Mouse (Mus musculus) hindbrain, embryonic 11.5 days (tissue): Measurements from ENCODE around the gene Gcdh. TPM values are rescaled to one million over a fixed set of nuclear protein-coding genes. Genes with fewer than 3 reads are reported as not detected.

Experiments
- ATAC-seq: fragments of 200-750 bp; cut with Nextera tagmentation; 2 replicates; pipeline ENCODE4 v1.8.0; 2017; ENCODE audit warnings: mild to moderate bottlenecking, moderate TSS enrichment, moderate library complexity; ENCODE audit not compliant: low FRiP score
- DNase-seq: peaks from one replicate; pipeline ENCODE4 v3.0.0-alpha.2; 2015; ENCODE audit warnings: low spot score
- H3K27ac ChIP-seq: fragments of 300-500 bp; sonication (generic); 2 replicates; pipeline ENCODE4 v1.5.1; 2014; ENCODE audit warnings: mild to moderate bottlenecking, low read depth, low read length
- H3K27me3 ChIP-seq: fragments of 300-500 bp; sonication (generic); 2 replicates; pipeline ENCODE4 v1.6.1; 2014; ENCODE audit warnings: mild to moderate bottlenecking, low read length, moderate library complexity, mixed read lengths; ENCODE audit not compliant: control insufficient read depth, insufficient read depth
- H3K36me3 ChIP-seq: fragments of 300-500 bp; sonication (generic); 2 replicates; pipeline ENCODE4 v1.6.1; 2014; ENCODE audit warnings: mild to moderate bottlenecking, low read length, moderate library complexity, mixed read lengths; ENCODE audit not compliant: control insufficient read depth, insufficient read depth
- H3K4me1 ChIP-seq: fragments of 300-500 bp; sonication (generic); replicated peaks from 2 replicates; pipeline ENCODE4 v1.6.1; 2014; ENCODE audit warnings: low read length, mixed read lengths; ENCODE audit not compliant: control insufficient read depth, insufficient read depth
- H3K4me2 ChIP-seq: fragments of 300-500 bp; sonication (generic); replicated peaks from 2 replicates; pipeline ENCODE4 v1.6.1; 2014; ENCODE audit warnings: mild to moderate bottlenecking, low read depth, low read length
- H3K4me3 ChIP-seq: fragments of 300-500 bp; sonication (generic); 2 replicates; pipeline ENCODE4 v1.5.1; 2014; ENCODE audit warnings: low read depth, low read length
- H3K9ac ChIP-seq: fragments of 300-500 bp; sonication (generic); 2 replicates; pipeline ENCODE4 v1.6.1; 2014; ENCODE audit warnings: low read depth, low read length
- H3K9me3 ChIP-seq: fragments of 300-500 bp; sonication (generic); 2 replicates; pipeline ENCODE4 v1.6.1; 2016; ENCODE audit warnings: low read length; ENCODE audit not compliant: control insufficient read depth
- WGBS: fragments of 180-500 bp; shearing (Covaris S2); extraction: QIAGEN DNeasy Blood & Tissue Kit; methylation state at CpG from one replicate; pipeline ENCODE4 v1.1.7; 2014; 5-methylcytosine and 5-hydroxymethylcytosine counted together
- polyA plus RNA-seq: library from polyadenylated mRNA; unstranded; fragments of >200 nt; fragmentation: Nextera tagmentation; extraction: Ambion mirVana; gene quantifications from 2 replicates; pipeline ENCODE4 v1.2.1, GENCODE M21; 2014

The Gcdh gene
- polyA plus RNA-seq, 1 experiment from 2014 or later: 29.2 TPM

DNA sequence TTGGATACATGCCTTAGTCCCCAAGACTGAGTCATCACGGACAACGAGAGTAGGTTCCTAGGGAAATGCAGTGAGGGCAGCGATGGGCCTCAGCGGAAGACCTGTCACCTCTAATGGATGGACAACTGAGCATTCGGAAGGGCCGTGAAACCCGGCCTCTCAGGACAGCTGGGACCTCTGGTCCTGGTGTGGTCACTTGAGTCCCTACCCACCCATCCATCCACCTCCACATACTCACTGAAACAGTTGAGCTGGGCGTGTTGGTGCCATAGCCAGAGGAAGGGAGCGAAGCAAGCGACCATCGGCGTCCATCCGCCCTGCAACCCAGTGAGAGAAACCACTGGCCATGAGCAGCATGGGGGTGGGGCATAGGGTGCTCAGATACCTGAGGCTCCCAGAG lies 36.9 kb upstream of the Gcdh start:
- no peak overlapping the region for H3K4me2 ChIP-seq
- DNase-seq (no peak), ATAC-seq (no peak)
- peaks cover 32% of the 10 kb centered on the region for H3K27me3 ChIP-seq
- H3K27ac ChIP-seq: no peak overlapping the region
- no peak overlapping the region for H3K9ac ChIP-seq
- no peaks in the 10 kb centered on the region for H3K9me3 ChIP-seq
- H3K36me3 ChIP-seq: no peaks in the 10 kb centered on the region
- H3K4me3 ChIP-seq: no peak overlapping the region
- peaks cover 9% of the 10 kb centered on the region for H3K4me1 ChIP-seq
- 83% methylated on average over 13 of the region's 13 CpGs for WGBS

DNA sequence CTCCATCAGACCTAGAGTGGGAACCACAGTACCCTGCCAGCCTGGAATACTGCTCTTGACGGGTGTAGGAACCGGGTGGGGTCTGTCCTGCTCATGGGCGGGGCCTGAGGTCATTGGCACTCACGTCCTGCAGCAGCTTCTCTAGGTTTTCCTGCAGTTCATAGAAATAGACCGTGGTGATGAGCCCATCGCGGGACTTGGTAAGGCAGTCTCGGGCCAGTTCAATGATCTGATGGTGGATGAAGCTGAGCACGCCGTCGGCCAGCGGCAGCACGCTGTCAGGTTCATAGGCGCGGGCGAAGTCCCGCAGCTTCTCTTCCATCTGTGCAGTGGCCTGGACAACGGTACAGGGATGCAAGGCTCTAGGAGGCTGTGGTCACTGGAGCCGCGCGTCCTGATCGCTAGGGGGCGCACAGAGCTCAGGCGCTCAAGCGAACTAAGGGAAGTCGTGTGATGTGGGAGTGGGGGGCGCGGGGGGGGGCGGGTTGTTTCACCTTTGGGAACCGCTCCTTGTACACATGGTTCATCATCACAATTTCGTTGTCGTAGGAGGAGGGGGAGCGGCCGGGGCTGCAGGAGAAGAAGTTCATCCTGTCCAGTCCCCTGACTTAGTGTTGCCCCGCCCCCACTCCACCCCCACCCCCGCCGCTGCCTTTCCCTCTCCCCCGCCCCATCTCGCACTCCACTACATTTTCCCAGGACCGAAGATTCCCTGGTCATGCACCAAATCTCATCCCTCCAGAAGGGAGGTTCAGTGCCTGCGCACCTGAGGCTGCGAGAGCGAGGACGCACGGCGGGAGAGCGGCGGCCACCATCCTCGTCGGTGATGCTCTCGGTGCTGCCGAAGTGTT lies 35.0 kb upstream of the Gcdh start:
- peak overlapping the region; percentile 26 for H3K4me3 ChIP-seq
- no peaks in the 10 kb centered on the region for H3K36me3 ChIP-seq
- H3K9me3 ChIP-seq: no peaks in the 10 kb centered on the region
- H3K4me2 ChIP-seq: peak overlapping the region; percentile 53
- no peak overlapping the region for H3K27ac ChIP-seq
- peaks cover 21% of the 10 kb centered on the region for H3K27me3 ChIP-seq
- 2% methylated on average over 45 of the region's 52 CpGs for WGBS
- DNase-seq (peak; percentile 89), ATAC-seq (peak; percentile 86)
- no peak overlapping the region for H3K9ac ChIP-seq
- no peaks in the 10 kb centered on the region for H3K4me1 ChIP-seq

DNA sequence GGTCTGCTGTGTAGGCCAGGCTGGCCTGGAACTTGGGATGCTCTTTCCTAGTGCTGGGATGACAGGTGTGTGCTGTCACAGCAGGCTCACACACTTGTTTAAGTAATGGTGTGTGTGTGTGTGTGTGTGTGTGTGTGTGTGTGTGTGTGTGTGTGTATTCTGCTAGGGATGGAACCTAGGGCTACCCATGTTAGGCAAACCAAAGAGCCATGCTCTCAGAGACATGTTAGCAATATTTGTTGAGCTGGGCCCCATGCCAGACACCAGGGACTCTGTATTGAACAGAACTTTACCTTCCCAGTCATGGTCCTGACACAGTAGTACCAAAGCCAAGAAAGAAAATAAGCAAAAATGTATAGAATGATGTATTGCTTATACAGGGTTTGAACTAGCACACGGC lies 33.8 kb upstream of the Gcdh start:
- no peak for ATAC-seq
- no peak for DNase-seq
- no peak overlapping the region for H3K4me3 ChIP-seq
- peaks cover 21% of the 10 kb centered on the region for H3K27me3 ChIP-seq
- no peak overlapping the region for H3K4me2 ChIP-seq
- no peak overlapping the region for H3K9ac ChIP-seq
- no peaks in the 10 kb centered on the region for H3K9me3 ChIP-seq
- no peaks in the 10 kb centered on the region for H3K36me3 ChIP-seq
- 93% methylated on average over 1 of the region's 1 CpGs for WGBS
- H3K27ac ChIP-seq: no peak overlapping the region
- H3K4me1 ChIP-seq: no peaks in the 10 kb centered on the region

DNA sequence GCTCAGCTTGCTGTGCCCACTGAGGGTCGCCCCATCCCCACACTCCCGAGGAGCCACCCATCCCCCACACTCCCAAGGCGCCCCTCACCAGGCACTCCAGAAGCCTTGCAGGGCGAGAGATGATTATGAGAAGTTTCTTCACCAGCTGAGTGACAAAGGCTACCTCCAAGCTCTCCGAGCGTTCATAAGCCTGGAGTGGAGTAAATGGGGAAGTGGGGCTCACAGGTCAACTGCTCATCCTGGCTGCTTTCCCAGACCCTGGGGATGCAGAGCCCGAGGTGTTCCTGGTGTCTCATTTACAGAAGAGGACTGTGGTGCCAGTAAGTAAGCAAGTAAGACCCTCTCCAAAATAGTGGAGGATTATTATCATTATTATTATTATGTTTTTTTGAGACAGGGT lies 31.8 kb upstream of the Gcdh start:
- no peak overlapping the region for H3K27ac ChIP-seq
- H3K4me3 ChIP-seq: no peak overlapping the region
- WGBS: 73% methylated on average over 7 of the region's 7 CpGs
- H3K36me3 ChIP-seq: no peaks in the 10 kb centered on the region
- no peak for ATAC-seq
- no peak overlapping the region for H3K9ac ChIP-seq
- no peaks in the 10 kb centered on the region for H3K9me3 ChIP-seq
- no peak overlapping the region for H3K4me2 ChIP-seq
- no peak for DNase-seq
- H3K4me1 ChIP-seq: no peaks in the 10 kb centered on the region
- peaks cover 15% of the 10 kb centered on the region for H3K27me3 ChIP-seq

DNA sequence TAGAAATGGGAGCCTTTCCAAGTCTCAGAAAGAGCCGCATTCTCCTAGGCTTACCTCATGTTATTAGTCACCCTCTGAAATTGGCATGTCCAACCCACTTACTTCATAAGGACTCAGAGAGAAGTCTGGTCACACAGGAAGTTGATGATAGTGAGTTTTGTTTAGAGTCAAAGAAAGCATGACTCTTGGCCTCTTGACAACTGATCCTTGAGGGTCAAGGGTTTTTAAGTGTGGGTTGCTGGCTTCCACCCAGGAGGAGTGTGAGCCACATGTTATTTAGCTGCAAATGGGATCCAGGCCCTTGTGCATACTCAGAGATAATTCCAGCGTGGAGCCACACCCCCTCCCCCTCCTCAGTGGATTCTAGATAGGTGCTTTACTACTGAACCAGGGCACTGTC lies 27.9 kb upstream of the Gcdh start:
- 93% methylated on average over 2 of the region's 2 CpGs for WGBS
- no peak for ATAC-seq
- Histone ChIP-seq H3K27ac (no peak overlapping the region), H3K4me3 (no peak overlapping the region), H3K9me3 (no peaks in the 10 kb centered on the region), H3K36me3 (no peaks in the 10 kb centered on the region), H3K4me1 (no peaks in the 10 kb centered on the region), H3K4me2 (no peak overlapping the region), H3K27me3 (peaks cover 12% of the 10 kb centered on the region), H3K9ac (no peak overlapping the region)
- DNase-seq: no peak

DNA sequence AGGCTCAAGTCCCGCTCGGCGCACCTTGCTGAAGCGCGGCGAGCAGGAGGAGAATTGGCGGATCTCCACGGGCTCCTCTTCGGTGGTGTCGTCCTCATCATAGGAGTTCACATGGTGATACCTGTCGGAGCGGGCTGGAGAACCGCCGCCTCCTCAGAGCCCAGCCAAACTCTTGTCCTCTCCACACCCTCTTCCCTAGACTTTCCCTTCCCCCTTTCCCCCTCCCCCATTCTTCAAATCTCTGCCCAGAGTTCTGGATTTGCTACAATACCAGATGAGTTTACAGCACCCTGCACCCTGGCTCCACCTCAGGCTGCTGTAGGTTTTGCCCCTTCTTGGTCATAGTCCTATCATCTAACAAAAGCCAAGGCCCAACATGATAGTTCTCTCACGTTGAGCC lies 24.9 kb upstream of the Gcdh start:
- peaks cover 27% of the 10 kb centered on the region for H3K27me3 ChIP-seq
- no peak for ATAC-seq
- WGBS: 87% methylated on average over 15 of the region's 15 CpGs
- H3K9me3 ChIP-seq: no peaks in the 10 kb centered on the region; the same call in 1 of the 2 replicates
- no peak overlapping the region for H3K4me3 ChIP-seq
- no peaks in the 10 kb centered on the region for H3K4me1 ChIP-seq
- DNase-seq: no peak
- H3K4me2 ChIP-seq: no peak overlapping the region
- H3K36me3 ChIP-seq: 0 out of 2 replicates have a peak, but pooled peaks cover 2% of the 10 kb centered on the region
- no peak overlapping the region for H3K27ac ChIP-seq
- H3K9ac ChIP-seq: no peak overlapping the region

DNA sequence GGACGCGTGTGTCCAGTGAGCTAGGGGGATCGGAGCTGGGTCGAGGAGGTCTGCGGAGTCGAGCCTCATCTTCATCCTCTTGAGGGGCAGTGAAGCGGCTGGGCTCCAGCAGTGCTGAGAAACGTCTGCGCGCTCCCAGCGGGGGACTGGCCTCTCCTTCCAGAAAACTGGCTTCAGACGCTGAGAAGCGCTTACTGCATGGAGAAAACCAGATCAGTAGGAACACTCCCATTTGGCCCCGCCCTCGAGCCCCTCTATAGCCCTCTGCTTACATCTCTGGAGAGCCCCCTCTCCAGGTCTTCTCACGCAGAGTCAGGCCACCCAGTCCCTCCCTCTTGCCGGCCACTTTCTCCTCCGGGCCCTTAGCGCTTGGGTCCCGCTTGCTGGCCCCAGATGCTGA lies 24.1 kb upstream of the Gcdh start:
- Histone ChIP-seq H3K27ac (no peak overlapping the region), H3K4me2 (no peak overlapping the region), H3K36me3 (0 out of 2 replicates have a peak, but pooled peaks cover 2% of the 10 kb centered on the region), H3K4me3 (no peak overlapping the region), H3K4me1 (0 out of 2 replicates have a peak, but pooled peaks cover 2% of the 10 kb centered on the region), H3K9me3 (no peaks in the 10 kb centered on the region; the same call in 1 of the 2 replicates), H3K27me3 (peaks cover 35% of the 10 kb centered on the region), H3K9ac (no peak overlapping the region)
- no peak for ATAC-seq
- no peak for DNase-seq
- WGBS: 23% methylated on average over 20 of the region's 20 CpGs

DNA sequence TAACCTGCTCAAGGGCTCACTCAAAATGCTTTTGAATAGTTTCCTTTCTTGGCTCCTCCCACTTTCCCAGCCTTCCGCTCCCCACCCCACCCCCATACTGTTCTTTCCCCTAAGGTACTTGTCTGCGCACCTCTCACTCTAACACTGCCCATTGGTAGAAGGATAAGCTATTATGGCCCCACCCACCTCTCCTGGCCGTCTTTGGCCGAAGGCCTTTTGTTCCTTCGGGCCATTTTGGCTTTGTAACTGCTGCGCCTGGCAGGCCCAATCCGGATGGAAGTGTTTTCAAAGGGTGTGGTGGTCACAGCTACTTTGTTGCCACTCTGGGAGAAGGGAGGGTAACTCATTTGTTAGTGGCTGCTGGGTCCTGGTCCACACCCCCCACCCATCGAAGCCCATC lies 21.5 kb upstream of the Gcdh start:
- Histone ChIP-seq H3K27ac (no peak overlapping the region), H3K9me3 (no peaks in the 10 kb centered on the region; the same call in 1 of the 2 replicates), H3K4me1 (0 out of 2 replicates have a peak, but pooled peaks cover 3% of the 10 kb centered on the region), H3K4me2 (no peak overlapping the region), H3K9ac (no peak overlapping the region), H3K36me3 (0 out of 2 replicates have a peak, but pooled peaks cover 2% of the 10 kb centered on the region), H3K4me3 (no peak overlapping the region), H3K27me3 (peaks cover 54% of the 10 kb centered on the region)
- ATAC-seq (no peak), DNase-seq (no peak)
- WGBS: 86% methylated on average over 8 of the region's 8 CpGs

DNA sequence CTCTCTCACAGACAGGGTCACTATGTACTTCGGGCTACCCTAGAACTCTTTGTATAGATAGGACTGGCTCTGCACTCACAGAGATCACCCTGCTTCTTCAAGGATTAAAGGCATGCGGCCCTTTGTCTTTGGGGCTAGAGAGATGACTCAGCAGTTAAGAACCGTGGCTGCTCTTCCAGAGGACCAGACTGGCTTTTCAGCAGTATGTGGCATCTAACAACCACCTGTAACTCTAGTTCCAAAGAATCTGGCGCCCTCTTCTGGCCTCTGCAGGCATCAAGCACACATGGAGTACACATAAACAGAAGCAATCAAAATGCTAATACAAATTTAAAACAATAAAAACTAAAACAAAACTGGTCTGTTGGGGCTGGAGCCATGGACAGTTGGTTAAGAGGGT lies 20.2 kb upstream of the Gcdh start:
- Histone ChIP-seq H3K27ac (no peak overlapping the region), H3K4me3 (no peak overlapping the region), H3K9ac (no peak overlapping the region), H3K36me3 (0 out of 2 replicates have a peak, but pooled peaks cover 2% of the 10 kb centered on the region), H3K4me2 (no peak overlapping the region), H3K27me3 (peaks cover 61% of the 10 kb centered on the region), H3K9me3 (no peaks in the 10 kb centered on the region; the same call in 1 of the 2 replicates), H3K4me1 (0 out of 2 replicates have a peak, but pooled peaks cover 5% of the 10 kb centered on the region)
- WGBS: 34% methylated on average over 4 of the region's 4 CpGs
- ATAC-seq (no peak), DNase-seq (peak; percentile 52)
